Mouse (Mus musculus) activated CD4-positive, CD25-positive, alpha-beta regulatory T cell, adult 9 weeks (primary cell): ENCODE results near the gene Rnf169. TPM values are rescaled to one million over a fixed set of nuclear protein-coding genes. Genes with fewer than 3 reads are reported as not detected.

ENCODE experiments used
- polyA plus RNA-seq: library from polyadenylated mRNA; unstranded; fragments of 100-300 nt; shearing (Covaris generic); gene quantifications from one replicate; pipeline ENCODE4 v1.2.1, GENCODE M21; 2017

The Rnf169 gene
- polyA plus RNA-seq: 3.7 TPM

GRCm38 (mm10) chr7:99980132-99980591 is at the start of gene Rnf169:
TSS of gene Rnf169 (minus strand) at chr7:99980448.

GRCm38 (mm10) chr7:100005790-100006189 is 25.5 kb upstream of the Rnf169 start, which contains the start of gene Chrdl2:
TSS of gene Chrdl2 (plus strand) at chr7:100006172.

Other genes with a start within 250 kb of the Rnf169 start
- not detected for gene Olfr521, start 216.9 kb downstream of the Rnf169 start, polyA plus RNA-seq
- 35.1 TPM for gene Neu3, start 152.0 kb downstream of the Rnf169 start, polyA plus RNA-seq
- gene Xrra1, start 121.3 kb downstream of the Rnf169 start, polyA plus RNA-seq: not detected
- gene Spcs2, start 117.0 kb downstream of the Rnf169 start, polyA plus RNA-seq: 502 TPM
- gene Chrdl2, start 25.7 kb upstream of the Rnf169 start, polyA plus RNA-seq: not detected
- gene Pold3, start 141.1 kb upstream of the Rnf169 start, polyA plus RNA-seq: 56.0 TPM
- not detected for gene Lipt2, start 178.8 kb upstream of the Rnf169 start, polyA plus RNA-seq
- not detected for gene Kcne3, start 196.1 kb upstream of the Rnf169 start, polyA plus RNA-seq
- gene Pgm2l1, start 246.9 kb upstream of the Rnf169 start, polyA plus RNA-seq: 4.7 TPM